Mouse (Mus musculus) small intestine, adult 2 months (tissue): ENCODE data around the gene Cmya5.

Experiments
- CTCF ChIP-seq: fragments of 200-500 bp; IDR thresholded peaks from 2 replicates; pipeline ENCODE4 v1.5.1; 2012; ENCODE audit warnings: low read depth, mild to moderate bottlenecking, control low read depth, inconsistent platforms, low read length, moderate library complexity, mixed read lengths; ENCODE audit not compliant: insufficient replicate concordance, insufficient read length; ENCODE audit errors: extremely low read depth
- POLR2A ChIP-seq: fragments of 200-500 bp; IDR thresholded peaks from 2 replicates; pipeline ENCODE4 v1.6.1; 2012; ENCODE audit warnings: low read depth, mild to moderate bottlenecking, control low read depth, inconsistent platforms, low read length, moderate library complexity

DNA sequence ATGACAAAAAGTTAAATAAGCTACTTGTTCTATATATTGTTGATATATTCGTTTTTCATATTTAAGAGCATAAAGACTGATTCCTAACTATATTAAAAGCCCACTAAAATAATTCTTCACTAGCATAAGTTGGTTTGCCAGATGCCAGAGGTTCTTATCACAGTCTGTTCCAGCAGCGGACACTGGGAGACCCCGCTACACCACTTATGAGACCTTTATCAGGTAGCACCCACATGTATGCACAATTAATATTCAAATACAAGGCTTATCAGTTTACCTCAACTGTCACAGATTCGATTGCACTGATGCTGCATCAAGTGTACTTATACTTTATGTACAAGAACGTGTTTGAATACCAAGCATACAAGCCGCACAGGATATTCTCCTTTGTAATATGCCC, 13.7 kb upstream of the Cmya5 start:
- TF ChIP-seq CTCF, result no peak
- TF ChIP-seq POLR2A, result no peak
